Mouse (Mus musculus) lung, postnatal 0 days (tissue): ENCODE measurements at regions not wholly inside any gene's neighbourhood (a gene's known extent, or its start where the extent isn't known, plus 50 kb on each side); places are given as distances from the start of the nearest gene placed in this dataset.

Experiments used
- CTCF ChIP-seq: IDR thresholded peaks from 2 replicates; pipeline ENCODE4 v1.5.1; 2016; ENCODE audit warnings: antibody characterized with exemption, mild to moderate bottlenecking
- EP300 ChIP-seq: IDR thresholded peaks from 2 replicates; pipeline ENCODE4 v1.6.1; 2016; ENCODE audit warnings: antibody characterized with exemption, mild to moderate bottlenecking, control low read depth

- TF ChIP-seq CTCF: no peak
- no peak for TF ChIP-seq EP300
These were observed 141.2 kb upstream of the Map3k1 start for GRCm38 (mm10) chr13:111950042-111950441.
